Mouse (Mus musculus) brown adipose tissue, adult 24 weeks (tissue): ENCODE results near the gene Atp5h. TPM values are rescaled to one million over a fixed set of nuclear protein-coding genes. Genes with fewer than 3 reads are reported as not detected.

Source experiments
- H3K27ac ChIP-seq: fragments of 200-500 bp; replicated peaks from 2 replicates; pipeline ENCODE4 v1.5.1; 2012; ENCODE audit warnings: low read depth, mild to moderate bottlenecking, low read length
- H3K4me1 ChIP-seq: fragments of 200-500 bp; 2 replicates; pipeline ENCODE4 v1.6.1; 2012; ENCODE audit warnings: low read length, mixed read lengths; ENCODE audit not compliant: control insufficient read depth, insufficient read depth, insufficient read length
- H3K4me3 ChIP-seq: fragments of 200-500 bp; 2 replicates; pipeline ENCODE4 v1.5.1; 2012; ENCODE audit warnings: low read depth, mild to moderate bottlenecking, low read length, moderate library complexity; ENCODE audit not compliant: insufficient read depth
- polyA plus RNA-seq: library from polyadenylated mRNA; stranded (reverse); fragments of >200 nt; gene quantifications from 2 replicates; pipeline ENCODE4 v1.2.4, GENCODE M21; 2012; ENCODE audit not compliant: missing spikeins, insufficient read depth, insufficient read length

The Atp5h gene
- polyA plus RNA-seq, 1 experiment: 2,910 TPM

DNA sequence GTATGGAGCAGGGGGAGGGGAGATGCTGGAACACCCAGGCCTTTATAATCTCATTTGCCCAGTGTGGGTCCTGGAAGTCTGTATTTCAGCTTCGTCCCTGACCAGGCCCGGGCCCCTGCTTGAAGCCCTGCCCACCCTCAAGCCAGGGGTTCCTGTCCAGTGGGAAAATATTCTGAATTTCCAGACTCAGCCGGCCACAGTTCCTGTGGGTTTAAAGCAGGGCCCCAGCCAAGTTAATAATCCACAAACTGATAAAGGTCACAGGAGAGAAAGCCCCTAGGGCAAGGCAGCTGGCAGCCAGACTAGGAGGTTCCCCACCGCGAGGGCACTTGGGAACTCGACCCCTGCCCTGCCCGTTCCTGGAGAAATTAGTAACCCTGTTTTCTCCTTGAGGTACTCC is 29.2 kb upstream of the Atp5h start:
- H3K4me3 ChIP-seq: no peak overlapping the region
- no peak overlapping the region for H3K27ac ChIP-seq
- H3K4me1 ChIP-seq: no peaks in the 10 kb centered on the region; the same call in 1 of the 2 replicates

DNA sequence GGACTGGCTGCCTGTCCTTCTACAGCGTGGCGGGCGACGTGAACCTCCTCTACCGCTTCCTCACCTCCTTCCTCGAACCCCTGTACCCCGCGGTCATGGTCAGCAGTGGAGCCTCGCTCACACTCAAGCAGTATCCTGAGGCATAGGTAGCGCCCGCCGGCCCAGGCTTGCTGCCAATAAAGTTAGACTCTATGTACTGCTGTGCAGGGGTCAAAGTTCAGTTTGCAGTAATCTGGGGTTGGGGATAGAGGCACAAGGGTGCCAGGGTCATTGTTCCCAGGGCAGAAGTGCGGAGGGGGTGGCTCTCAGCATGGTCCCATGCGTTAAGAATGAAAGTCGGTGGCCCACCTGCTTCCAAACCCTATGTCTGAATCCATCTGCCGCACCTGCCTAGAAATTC is 28.3 kb upstream of the Atp5h start:
- Histone ChIP-seq H3K4me1 (no peaks in the 10 kb centered on the region; the same call in 1 of the 2 replicates), H3K27ac (no peak overlapping the region), H3K4me3 (no peak overlapping the region)

DNA sequence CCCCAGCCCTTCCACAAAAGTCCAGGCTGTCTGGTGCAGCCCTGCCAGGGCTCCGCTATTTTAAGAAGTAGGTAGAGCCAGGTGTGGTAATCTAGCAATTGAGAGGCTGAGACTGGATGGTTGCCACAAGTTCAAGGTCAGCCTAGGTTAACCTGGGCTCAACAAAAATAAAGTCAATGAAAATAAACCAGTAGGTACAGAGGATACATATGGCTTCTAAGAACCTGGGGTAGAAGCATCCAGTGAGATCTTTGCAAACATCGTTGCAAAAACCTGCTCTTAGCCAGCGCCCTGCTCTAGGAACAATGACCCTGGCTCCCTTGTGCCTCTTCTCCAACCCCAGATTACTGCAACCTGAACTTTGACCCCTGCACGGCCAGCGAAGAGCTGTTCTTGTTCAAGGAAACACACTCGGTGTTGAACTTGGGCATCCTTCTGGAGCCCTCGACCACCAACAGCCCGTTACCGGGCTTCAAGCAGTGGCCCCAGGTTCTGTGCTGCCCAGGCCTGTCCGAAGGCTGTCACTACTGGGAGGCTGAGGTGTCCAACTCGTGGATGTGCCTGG is 27.6 kb upstream of the Atp5h start:
- H3K27ac ChIP-seq: no peak overlapping the region

DNA sequence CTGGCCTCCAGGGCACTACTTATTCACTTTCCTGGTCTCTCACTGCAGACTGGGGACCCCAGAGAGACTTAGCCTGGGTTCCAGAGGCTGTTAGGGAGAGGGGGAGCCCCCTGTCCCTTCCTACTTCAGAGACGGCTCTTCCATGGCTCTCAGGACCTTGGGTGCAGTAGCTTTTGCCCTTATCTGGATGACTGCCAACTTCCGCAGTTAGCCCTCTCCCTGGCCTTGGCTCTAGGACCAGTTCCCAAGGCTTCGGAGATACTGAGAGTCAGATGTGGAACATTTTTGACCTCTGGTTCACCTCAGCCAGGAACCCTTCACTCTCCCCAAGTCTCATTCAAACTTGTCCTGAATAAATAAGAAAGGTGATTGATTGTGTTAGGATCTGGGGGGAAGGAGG is 27.1 kb upstream of the Atp5h start:
- no peak overlapping the region for H3K27ac ChIP-seq
- H3K4me3 ChIP-seq: no peak overlapping the region

More for the DNA sequence above, 27.6 kb upstream of the Atp5h start:
- no peaks in the 10 kb centered on the region; the same call in 1 of the 2 replicates for H3K4me1 ChIP-seq
- H3K4me3 ChIP-seq: no peak overlapping the region

DNA sequence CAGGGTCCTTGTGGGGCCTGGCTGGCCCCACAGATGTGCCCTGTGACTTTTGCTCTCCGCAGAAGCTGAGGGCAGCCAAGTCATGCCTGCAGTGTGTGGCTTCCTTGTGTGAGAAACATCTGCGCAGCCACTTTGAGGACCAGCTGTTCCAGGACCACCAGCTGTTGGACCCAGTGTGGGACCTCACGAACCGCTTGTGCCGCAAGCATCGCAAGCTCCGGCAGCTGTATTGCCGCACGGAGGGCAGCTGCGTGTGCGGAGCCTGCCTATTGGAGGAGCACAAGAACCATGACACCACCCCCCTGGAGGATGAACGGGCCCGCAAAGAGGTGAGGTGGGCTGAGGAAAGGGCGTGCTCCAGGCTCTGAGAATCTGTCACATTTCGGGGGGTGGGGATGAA is 21.7 kb upstream of the Atp5h start:
- Histone ChIP-seq H3K4me1 (no peaks in the 10 kb centered on the region), H3K27ac (no peak overlapping the region), H3K4me3 (no peak overlapping the region)

More for the DNA sequence above, 27.1 kb upstream of the Atp5h start:
- no peaks in the 10 kb centered on the region; the same call in 1 of the 2 replicates for H3K4me1 ChIP-seq

DNA sequence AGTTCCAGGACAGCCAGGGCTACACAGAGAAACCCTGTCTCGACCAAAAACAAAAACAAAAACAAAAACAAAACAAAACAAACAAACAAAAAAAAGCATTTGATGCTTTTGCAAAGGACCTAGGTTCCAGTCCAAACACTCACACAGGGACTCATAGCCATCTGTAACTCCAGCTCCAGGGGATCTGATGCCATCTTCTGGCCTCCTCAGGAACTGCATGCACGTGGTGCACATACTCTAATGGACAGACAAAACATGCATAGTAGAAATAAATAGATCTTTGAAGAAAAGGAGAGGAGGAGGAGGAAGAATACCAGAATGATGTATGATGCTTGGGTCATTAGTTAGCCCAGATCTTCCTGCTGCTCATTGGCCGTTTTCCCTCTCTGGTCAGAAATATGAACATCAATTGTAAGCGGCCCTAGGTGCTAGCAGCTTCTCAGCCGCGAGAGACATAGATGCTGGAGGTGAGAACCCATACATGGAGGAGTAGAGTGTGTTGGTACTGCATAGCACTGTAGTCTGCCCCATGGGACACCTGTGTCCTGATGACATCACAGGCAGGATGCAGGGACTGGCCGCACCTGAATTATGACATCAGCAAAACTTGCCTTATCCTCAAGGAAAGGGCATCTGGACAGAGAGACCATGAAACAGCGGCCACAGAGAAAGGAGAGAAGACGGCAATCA is 20.3 kb upstream of the Atp5h start, which contains the start of gene Trim80:
Gene Trim80, plus strand, starts transcription at position 640 of the 690 bp plus-strand sequence.
- no peak within 1 kb of the TSS for H3K4me3 ChIP-seq
- no peak within 1 kb of the TSS for H3K27ac ChIP-seq
- H3K4me1 ChIP-seq: no peaks in the 10 kb centered on the region

DNA sequence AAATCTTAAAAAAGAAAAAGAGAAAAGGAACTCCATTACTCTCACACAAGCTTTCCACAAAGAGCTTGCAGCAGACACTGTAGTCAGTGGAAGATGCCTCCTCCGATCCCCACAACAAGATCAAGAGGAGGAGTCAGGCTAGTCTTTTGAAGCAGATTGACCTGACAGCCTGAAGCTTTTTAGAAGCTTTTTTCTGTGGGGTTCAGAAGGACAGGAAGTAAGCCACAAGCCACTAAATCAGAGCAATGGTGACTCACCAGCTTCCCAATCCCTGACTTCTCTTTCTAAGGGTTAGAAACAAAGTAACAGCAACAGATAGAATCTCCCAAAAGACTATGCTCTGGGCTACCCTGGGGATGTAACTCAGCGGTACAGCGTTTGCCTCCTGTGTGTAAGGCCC is 19.6 kb upstream of the Atp5h start:
- H3K4me1 ChIP-seq: no peaks in the 10 kb centered on the region
- no peak overlapping the region for H3K4me3 ChIP-seq
- no peak overlapping the region for H3K27ac ChIP-seq

DNA sequence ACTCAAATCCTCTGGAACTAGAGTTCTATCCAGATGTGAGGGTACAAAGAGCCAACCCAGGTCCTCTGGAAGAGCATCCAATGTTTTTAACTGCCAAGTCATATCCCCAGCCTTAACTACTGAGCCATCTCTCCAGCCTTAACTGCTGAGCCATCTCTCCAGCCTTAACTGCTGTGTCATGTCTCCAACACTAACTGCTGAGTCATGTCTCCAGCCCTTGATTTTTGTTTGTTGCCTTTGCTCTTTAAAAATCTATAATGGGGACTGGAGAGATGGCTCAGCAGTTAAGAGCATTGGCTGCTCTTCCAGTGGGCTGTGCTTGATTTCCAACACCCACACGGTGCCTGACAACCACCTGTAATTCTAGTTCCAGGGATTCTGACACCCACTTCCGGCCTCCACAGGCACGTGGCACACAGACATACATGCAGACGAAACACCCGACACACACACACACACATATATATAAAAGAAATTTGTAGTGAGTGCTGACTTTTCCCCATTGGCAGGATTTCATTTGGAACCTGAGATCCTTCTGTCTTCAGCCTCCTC is 17.9 kb upstream of the Atp5h start:
- Histone ChIP-seq H3K4me1 (no peaks in the 10 kb centered on the region), H3K4me3 (no peak overlapping the region)

DNA sequence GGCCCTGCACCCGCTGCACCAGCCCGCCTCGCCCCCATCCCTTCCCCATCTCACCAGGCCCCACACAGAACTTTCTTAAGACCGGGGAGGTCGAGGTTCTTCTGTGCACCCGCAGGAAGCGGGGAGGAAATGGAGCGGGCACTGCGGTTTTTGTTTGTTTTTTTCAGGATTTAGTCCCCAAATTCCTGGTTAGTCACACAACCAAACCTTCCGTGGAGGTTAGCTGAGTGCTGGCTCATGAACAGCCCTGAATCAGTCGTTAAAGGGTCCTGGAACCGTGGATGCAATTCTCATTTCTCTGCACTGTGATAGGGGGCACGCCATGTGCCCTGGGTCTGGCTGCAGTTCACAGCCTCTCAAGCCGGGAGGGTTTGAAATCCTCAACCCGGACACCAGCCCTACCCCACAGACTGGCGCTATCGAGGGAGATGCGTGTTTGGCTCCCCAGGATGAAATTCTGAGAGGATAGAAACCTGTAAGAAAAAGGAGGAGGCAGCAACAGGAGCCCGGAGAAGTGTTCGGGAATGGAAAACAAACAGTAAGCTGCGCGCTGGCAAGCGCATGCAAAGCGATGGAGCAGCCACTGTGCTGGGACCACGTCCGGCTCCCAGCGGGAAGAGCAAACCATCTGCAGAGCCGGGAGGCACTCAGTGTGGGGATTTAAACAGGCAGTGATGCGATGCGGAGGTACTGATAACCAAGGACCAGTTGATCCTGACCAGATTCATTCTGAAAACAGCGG is 16.0 kb upstream of the Atp5h start:
- no peak overlapping the region for H3K27ac ChIP-seq
- peak overlapping the region; percentile 22; the same call in 1 of the 2 replicates for H3K4me3 ChIP-seq

More for the DNA sequence above, 17.9 kb upstream of the Atp5h start:
- no peak overlapping the region for H3K27ac ChIP-seq

DNA sequence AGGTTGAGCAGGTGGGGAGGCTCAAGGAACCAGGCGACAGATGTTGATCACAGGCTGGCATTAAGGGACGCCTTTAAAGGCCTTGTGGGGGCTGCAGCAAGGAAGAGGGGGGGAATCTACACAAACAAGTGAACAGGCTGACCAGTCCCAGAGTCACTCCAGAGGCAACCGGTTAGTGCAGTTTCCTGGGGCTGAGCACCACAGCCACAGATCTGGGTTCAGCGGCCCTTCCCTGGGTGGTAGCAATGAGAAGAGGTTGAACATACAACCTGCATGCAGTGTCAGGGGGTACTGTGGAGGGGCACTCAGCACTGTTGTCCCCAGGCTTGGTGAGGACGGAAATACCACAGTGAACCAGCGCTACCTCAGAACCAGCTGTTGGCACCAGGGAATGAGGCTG is 13.6 kb upstream of the Atp5h start:
- no peak overlapping the region for H3K4me3 ChIP-seq
- H3K4me1 ChIP-seq: no peaks in the 10 kb centered on the region
- no peak overlapping the region for H3K27ac ChIP-seq

More for the DNA sequence above, 16.0 kb upstream of the Atp5h start:
- no peaks in the 10 kb centered on the region for H3K4me1 ChIP-seq

DNA sequence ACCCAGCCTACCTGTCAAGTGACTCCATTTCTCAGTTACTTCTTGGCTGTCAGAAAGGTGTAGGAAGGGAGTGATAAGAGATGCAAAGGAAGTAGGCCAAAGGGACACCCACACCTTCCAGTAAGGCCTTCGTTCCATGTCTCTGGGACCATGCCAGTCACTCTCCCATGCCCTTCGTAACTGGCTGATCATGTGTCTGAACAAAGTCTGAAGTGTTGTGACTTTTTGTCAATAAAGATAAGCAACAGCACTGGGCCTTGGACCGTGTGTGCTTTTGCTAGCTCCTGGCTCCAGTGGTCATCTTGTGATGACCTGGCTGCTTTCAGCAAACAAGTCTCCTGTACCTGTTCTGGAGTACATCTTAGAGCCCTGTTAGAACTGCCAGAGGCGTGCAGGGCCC is 13.1 kb upstream of the Atp5h start:
- no peaks in the 10 kb centered on the region for H3K4me1 ChIP-seq
- no peak overlapping the region for H3K27ac ChIP-seq
- no peak overlapping the region for H3K4me3 ChIP-seq

DNA sequence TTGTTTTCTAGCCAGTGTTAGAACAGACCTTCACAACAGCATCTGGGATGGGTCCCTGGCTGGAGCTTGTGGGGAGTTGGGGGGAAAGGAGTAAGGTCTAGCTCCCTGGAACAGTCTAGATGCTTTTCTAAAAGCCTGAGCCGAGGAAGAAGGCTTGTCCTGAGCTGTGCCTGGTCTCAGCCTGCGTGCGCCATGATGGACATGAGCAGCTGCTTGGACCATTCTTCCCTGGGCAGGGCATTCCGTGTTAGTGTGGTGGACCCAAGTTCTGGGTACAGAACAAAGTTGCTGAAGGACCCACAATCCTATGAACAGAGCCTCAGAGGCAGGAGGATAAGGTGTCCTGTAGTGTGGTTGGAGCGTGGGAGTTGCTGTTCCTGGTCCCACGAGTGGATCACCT is 10.8 kb upstream of the Atp5h start:
- Histone ChIP-seq H3K4me3 (no peak overlapping the region), H3K4me1 (no peaks in the 10 kb centered on the region), H3K27ac (no peak overlapping the region)

DNA sequence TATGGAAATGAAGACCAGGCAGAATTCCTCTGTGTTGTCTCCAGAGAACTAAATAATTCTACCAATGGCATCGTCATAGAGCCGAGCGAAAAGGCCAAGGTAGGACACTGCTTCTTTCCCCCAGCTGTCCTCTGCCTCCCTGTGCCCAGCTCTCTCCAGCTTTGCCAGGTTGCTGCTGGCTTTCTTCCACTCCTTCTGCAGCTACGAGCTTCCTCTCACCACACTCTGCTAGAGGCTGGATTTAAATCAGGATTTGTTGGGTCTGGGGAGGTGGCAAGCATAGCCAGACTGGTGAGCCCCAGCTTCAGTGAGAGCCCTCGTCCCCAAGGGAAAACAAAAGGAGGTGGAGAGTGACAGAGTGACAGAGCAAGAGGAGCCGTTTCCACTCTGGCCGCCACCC is 9.5 kb upstream of the Atp5h start:
- H3K4me1 ChIP-seq: no peaks in the 10 kb centered on the region

DNA sequence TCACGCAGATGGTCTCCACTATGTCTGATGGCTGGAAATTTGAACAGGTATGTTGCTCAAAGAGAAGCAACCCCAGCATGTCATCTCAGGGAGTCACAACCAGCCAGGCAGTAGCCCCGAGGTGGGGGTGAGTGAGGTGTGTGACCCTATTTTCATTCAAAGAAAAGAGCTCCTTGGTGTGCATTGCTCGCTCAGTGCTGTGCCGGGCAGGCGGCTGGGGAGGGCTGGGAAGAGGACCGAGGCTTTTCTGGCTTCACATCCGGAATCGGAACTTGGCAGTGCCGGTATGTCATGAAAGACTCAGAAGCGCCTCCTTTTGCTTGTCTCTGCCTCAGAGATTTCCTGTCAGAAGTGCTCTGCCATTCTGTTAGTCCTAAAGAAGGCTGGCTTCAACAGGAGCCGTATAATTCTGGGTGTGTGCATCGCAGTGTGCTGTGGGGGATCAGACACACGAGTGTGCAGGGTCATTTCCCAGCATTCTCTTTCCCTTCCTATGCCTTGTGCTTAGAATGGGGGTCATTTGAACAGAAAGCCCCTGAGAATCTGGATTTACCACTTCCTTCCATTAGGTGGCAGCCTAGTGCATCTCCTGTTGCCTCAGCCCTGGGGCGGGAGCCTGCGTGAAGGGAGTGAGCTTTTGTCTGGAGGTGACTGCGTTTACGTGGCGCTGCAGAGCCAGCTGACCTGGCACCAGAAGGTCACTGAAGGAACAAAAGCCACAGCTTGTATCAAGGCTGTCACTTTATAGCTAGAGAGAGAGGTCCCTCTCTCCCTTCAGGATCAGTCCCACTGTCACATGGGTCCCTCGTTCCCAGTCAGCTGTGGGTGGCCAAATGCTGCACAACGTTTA is 7.9 kb upstream of the Atp5h start:
- Histone ChIP-seq H3K27ac (peak overlapping the region; percentile 57), H3K4me3 (peak overlapping the region; percentile 45), H3K4me1 (no peaks in the 10 kb centered on the region)

More for the DNA sequence above, 9.5 kb upstream of the Atp5h start:
- no peak overlapping the region for H3K27ac ChIP-seq
- H3K4me3 ChIP-seq: no peak overlapping the region
